Mouse (Mus musculus): Measurements from ENCODE around the gene Prdm15. TPM values are rescaled to one million over a fixed set of nuclear protein-coding genes. Genes with fewer than 3 reads are reported as not detected.
A peak's percentile ranks its signal among the peaks of the same experiment; 100 is the strongest.

Gene Prdm15
- total RNA-seq, 2 experiments from 2014 or later: 6.1 to 7.9 TPM

DNA sequence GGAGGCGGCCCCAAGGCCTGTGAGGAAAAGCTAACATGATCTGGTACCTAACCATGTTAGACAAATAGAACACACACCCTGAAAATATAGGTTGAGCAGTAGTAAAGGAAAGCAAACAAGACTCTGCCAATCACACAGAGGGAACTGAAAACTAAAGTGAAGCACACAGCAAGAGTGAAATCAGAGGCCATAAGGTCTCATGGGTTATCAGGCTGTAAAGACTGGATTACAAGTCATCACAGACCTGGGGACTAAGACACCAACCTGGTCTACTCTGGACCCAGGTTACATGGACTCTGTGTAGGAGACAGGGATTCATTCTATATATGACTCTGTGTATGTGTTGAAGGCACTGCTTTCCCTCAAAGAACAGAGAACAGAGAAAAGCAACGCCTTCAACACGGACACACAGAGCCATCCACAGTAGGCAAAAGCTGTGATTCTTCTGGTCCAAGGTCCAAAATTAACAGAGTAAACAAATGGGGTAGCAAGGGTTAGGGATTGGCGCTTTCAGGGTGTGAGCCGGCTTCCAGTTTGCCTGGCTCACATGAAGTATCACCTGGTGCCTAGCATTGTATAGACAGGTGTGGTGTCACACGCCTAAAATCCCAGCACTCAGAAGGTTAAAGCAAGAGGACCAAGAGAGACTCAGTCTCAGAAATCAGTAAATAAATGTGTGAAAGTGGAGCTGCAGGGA is 28.2 kb downstream of the Prdm15 start:
- no peak for ATAC-seq (ENCODE audit: poor library complexity, severe bottlenecking)

DNA sequence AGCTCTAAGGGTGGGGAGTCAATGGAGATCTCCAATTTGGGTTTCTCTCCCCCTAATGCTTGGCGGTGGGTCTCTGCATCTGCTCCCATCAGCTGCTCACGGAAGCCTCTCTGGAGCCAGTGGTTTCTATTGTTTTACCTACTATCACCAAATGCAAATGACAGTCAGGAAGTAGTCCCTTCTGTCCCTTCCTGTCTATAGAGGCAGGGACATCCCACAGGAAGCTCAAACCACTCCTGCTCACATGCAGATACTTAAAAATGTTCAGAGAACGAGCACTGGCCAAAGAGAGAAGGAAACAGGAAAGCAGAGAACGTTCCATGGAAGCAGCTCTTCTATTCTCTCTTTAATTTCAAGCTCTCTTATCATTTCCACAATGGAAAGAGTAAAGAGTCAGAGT is 32.1 kb downstream of the Prdm15 start:
- ATAC-seq (ENCODE audit: poor library complexity, severe bottlenecking): no peak

DNA sequence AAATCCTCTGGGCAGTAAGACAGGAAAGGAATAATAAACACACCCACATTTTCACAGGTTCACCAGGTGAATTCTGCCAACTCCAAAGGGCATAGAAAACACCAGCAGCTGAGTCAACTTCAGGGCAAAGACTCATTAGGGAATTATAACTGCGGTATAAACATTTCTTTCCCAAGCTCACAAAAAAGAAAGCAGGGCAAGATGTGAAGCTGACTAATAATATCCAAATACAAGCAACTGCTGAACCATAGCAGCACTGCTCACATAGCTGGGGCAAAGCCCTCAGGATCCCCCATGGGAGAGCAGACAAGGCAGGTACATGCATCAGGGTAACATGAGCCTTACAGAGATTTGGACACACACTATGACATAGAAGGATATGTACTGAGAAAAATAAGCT is 34.2 kb downstream of the Prdm15 start:
- no peak for ATAC-seq (ENCODE audit: poor library complexity, severe bottlenecking)

- ATAC-seq (ENCODE audit: poor library complexity, severe bottlenecking): no peak
Measured at GRCm38 (mm10) chr16:97815269-97815668, 36.4 kb downstream of the Prdm15 start.

GRCm38 (mm10) chr16:97814060-97814459 is 37.6 kb downstream of the Prdm15 start:
- ATAC-seq (ENCODE audit: poor library complexity, severe bottlenecking): no peak

DNA sequence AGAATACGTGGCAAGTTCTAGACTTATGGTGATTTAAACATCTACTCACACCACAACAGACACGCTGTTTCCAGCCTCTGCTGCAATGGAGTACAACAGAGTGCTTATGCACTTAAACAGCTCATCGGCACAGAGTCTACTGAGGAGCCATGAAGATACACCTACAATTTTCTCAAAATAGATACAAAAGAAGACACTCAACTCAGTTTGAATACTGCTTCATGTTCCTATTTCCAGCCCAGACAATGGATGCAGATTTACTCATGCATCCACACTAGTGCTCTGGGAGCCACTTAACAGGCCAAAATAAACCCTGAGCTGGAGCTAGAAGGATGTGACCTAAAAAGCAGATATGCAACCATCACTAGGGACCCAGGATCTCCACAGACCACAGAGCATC is 42.8 kb downstream of the Prdm15 start:
- no peak for ATAC-seq (ENCODE audit: poor library complexity, severe bottlenecking)

GRCm38 (mm10) chr16:97805646-97806045 is 46.0 kb downstream of the Prdm15 start:
- no peak for ATAC-seq (ENCODE audit: poor library complexity, severe bottlenecking)

- peak; percentile 73 for ATAC-seq (ENCODE audit: poor library complexity, severe bottlenecking)
Measured at GRCm38 (mm10) chr16:97804680-97805547, 46.7 kb downstream of the Prdm15 start.

GRCm38 (mm10) chr16:97797950-97798869 is 53.4 kb downstream of the Prdm15 start:
- peak; percentile 55 for ATAC-seq (ENCODE audit: poor library complexity, severe bottlenecking)

DNA sequence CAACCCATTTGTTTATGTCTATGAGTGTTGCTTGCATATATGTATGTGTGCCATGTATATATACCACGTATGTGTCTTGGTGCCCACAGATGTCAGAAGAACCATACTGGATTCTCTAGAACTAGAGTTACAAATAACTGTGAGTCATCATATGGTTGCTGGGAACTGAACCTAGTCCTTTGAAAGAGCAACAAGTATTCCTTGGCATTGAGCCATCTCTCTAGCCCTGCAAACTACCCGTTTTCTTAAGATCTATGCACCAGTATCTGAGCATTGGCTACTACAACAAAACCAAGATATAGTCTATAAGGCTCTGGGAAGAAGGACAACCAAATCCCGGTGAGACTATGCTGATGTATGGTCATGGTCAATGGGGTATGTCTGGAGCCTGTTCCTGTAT is 54.4 kb downstream of the Prdm15 start:
- no peak for ATAC-seq (ENCODE audit: poor library complexity, severe bottlenecking)

DNA sequence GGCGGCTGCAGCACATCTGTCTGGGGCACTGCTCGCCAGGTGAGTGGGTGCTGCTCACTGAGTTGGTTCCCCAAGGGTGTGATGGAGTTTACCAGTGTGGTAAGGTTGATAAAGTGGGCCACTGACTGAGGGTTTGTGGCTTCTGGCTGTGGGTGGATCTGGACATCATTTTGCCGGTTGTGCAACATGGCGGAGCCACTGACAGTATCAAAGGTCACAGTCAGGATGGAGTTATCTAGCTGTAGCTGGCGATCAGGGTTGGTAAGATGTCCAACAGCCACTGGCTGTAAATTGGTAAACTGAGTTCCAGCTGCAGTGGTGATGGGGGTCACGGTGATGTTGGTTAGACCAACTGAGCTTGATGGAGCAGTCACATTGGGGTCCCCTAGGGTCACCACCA is 57.4 kb downstream of the Prdm15 start:
- ATAC-seq (ENCODE audit: poor library complexity, severe bottlenecking): peak; percentile 44; the same call in 1 of the 2 replicates

- ATAC-seq (ENCODE audit: poor library complexity, severe bottlenecking): no peak
Measured at GRCm38 (mm10) chr16:97783057-97783456, 68.6 kb downstream of the Prdm15 start.

- ATAC-seq (ENCODE audit: poor library complexity, severe bottlenecking): peak; percentile 85
Measured at GRCm38 (mm10) chr16:97778353-97779025, 73.2 kb downstream of the Prdm15 start.

- ATAC-seq (ENCODE audit: poor library complexity, severe bottlenecking): no peak
Measured at GRCm38 (mm10) chr16:97766501-97766900, 85.1 kb downstream of the Prdm15 start.

- no peak for ATAC-seq (ENCODE audit: poor library complexity, severe bottlenecking)
Measured at GRCm38 (mm10) chr16:97764626-97765025, 87.0 kb downstream of the Prdm15 start.

DNA sequence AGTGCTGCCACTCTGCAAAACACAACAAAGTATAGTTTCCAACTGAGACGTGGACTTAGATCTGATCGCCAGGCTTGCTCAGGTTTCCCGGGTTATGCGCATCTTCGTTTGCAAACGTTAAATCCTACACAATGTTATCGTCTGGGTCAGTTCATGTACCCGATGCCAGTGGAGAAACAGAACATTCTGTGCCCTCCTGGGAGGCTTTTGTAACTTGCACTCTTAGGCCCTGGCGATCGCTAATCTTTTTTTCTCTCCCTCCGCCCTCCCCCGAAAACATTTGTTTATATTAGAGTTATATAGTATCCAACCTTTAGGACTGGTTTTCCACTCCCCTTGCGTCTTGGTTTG is 87.7 kb downstream of the Prdm15 start:
- no peak for ATAC-seq (ENCODE audit: poor library complexity, severe bottlenecking)

- no peak for ATAC-seq (ENCODE audit: poor library complexity, severe bottlenecking)
Measured at GRCm38 (mm10) chr16:97763061-97763989, 88.3 kb downstream of the Prdm15 start, which contains the start of gene Ripk4. Gene Ripk4 (minus strand): TSS chr16:97763787.

DNA sequence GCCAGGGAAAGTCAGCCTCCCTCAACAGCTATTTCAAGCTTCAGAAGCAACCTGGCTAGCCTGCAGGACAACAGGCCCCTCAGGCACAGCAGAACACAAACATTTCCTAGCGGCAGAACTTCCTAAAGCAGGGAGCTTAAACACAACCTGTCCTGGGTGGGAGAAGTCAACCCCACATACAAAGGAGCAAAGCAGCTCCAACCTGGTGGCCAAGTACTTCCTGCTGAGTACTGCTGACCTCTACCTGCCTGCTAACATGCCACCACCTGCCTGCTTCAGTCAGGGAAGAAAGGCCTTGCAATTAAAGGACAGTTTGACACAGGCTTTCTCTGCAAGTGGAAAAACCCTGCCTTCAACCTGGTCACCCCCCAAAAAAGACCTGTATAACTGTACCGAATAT is 89.9 kb downstream of the Prdm15 start:
- ATAC-seq (ENCODE audit: poor library complexity, severe bottlenecking): no peak

DNA sequence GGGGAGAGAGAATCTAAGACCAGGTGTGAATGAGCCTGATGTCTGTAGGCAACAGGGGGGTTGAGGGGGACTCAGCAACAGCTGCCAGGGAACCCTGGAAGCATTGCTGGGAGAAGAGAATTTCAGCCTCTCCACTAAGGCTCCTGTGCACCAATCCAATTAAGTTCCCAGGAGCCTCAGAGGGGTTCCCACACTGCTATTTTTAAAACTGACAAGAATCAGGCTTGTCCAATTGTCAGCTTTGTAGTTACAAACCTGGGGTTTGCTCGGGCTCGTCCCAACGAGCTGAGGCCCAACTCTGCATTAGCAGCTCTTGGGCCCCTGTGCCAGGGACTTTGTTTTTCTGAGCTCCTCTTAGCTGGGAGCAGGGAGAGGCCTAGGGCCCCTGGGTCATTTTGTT is 92.0 kb downstream of the Prdm15 start:
- ATAC-seq (ENCODE audit: poor library complexity, severe bottlenecking): no peak

Measured in megakaryocyte, adult 5-6 weeks (primary cell).